Mouse (Mus musculus): ENCODE measurements around the gene Fam102a.

DNA sequence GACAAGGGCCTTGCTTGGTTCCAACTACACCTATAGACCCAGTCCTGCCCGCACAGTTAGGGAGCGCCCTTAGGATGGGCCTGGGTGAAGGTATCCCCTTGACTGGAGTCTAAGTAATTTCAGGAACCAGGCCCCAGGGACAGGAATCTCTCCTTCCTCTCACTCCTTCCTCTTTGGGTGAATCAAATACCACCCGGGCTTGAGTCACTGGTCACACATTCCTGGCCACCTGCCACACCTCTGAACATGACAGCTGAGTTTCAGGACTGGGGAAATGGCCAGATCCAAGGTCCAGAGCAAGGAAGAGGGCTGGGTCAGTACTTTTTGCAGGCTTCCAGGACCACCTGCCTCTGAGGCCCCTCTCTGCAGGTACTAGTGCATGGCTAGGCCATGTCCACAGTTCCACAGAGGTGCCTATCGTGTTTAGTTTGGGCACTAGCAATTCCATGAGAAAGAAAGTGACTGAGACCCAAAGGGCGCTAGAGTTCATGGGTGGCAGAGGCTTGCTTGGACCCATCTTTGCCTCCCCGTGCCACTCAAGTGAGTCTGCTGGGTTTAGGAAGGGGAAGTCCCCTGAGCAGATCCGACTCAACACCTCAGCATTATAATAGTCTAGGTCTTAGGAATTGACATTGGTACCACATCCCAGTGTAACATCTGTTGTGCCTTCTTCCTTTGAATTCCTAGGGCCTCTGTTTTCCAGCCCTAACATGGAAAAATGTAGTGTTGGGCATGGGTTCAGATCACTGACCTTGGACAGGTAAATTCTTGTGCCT lies 13.0 kb downstream of the Fam102a start:
- no peak for TF ChIP-seq CTCF (IDR thresholded peaks at IDR 0.05; ENCODE audit: control insufficient read depth, insufficient read depth, insufficient replicate concordance, low read depth, low read length)
- no peak for TF ChIP-seq POLR2A (IDR thresholded peaks at IDR 0.05; ENCODE audit: control insufficient read depth, low read depth, low read length)

Measured in testis, adult 2 months (tissue).